Mouse (Mus musculus) 3134 (cell line): ENCODE measurements around the gene Ccdc102a.

Source experiments
- DNase-seq: peaks from one replicate; pipeline ENCODE4 v3.0.0-alpha.2; 2011; ENCODE audit warnings: low spot score; ENCODE audit not compliant: insufficient read length; ENCODE audit errors: extremely low read depth

Gene Ccdc102a

DNA sequence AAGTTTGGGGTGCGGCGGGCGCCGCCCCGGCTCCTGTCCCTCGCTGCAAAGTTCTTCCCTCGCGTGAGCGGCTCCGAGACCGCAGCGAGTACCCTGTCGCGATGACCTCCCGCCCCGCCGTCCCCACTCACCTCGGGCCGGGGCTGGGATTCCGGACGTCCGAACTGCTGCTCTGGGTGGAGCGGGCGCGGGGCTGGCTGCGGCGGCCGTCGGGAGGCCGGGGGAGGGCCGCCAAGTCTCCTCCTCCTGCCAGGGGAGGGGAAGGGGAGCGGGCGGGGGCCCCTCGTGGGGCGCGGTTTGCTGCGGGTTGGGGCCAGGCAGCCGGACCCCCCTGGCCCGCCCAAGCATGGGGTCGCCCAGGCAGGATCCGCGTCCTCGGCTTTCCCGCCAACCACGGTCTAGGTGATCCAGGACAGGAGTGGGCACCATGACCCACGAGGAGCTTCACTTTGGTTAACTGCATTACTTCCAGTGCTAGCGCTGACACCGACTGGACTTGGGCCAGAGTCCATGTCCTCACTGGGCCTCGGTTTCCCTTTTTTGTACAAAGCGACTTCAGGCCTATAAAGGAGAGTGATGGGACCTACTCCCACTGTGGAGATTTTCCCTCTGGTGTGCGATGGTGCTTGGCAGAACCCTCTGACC is at the start of gene Ccdc102a:
Ccdc102a (minus strand) TSS at position 248 of the 645 bp plus-strand sequence.
- DNase-seq, result no peak

DNA sequence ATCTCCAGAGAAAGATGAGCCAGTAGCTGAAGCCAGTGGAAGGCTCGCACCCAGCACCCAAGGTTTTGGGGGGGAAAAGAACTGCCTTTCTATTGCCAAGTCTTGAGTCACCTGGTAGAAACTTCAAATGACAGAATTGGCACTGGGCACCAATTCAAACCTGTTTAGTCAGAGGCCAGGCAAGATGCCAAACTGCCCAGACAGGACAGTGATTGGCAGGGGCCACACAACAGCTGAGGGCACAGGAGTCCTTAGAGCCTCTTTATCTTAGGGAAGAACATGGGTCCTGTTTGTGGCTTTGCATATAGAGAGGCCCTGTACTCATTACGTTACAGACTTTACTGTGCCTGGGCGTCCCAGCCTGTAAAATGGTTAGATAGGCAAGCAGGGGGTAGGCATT is 49.7 kb upstream of the Ccdc102a start:
- peak; percentile 67 for DNase-seq

DNA sequence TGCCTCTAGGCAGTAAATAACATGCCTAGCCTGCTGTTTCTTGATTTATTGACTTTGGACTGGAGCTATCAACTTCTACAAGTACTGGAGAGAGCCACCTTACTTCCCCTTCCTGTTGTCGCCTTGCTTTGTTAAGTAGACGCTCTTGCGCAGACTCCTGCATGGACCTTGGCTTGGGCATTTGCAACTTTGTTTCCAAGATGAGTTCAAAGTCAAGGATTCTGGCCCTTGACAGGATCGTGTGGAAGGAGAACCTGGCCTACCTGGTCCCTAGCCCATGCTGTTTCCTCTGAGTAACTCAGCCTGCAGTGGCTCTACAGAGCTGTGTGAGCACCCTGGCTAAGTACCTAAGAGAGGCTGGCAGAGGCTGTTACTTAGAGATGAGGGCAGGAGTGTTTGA is 49.2 kb upstream of the Ccdc102a start:
- no peak for DNase-seq

DNA sequence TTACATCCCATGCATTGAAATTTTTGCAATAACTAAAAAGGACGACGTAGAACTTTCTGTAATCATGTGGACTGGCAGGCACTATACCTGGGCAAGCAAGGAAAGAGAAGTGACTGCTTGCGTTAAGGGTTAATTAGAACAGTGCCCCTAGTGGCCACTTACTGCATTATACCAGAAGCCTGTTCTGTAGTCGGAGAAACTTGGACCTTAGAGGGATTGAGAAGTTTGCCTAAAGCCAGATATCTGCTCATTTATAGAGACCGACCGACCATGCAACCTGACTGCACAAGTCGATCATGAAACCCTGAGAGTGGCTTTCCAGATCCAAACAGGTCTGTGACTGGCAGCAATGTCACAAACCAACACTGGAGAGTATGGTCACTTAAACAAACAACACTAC is 48.7 kb upstream of the Ccdc102a start:
- DNase-seq, result no peak

DNA sequence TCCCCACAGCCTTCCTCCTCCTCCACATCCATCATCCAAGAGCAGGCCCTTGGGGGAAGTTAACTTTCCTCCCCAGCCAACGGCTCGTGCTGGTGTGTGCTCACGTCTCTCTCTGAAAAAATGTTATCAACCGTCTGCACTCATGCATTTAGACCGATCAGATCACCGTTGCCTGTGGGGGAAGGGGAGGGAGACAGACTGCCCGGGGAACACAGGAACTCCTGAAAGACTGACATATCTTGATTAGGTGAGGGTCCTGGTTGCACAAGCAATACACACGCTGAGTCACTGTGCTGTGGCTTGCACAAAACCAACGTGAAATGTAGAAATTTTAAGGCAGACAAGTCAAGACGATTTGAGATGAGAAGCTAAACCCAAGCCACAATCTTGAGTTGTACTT is 46.9 kb upstream of the Ccdc102a start:
- no peak for DNase-seq

DNA sequence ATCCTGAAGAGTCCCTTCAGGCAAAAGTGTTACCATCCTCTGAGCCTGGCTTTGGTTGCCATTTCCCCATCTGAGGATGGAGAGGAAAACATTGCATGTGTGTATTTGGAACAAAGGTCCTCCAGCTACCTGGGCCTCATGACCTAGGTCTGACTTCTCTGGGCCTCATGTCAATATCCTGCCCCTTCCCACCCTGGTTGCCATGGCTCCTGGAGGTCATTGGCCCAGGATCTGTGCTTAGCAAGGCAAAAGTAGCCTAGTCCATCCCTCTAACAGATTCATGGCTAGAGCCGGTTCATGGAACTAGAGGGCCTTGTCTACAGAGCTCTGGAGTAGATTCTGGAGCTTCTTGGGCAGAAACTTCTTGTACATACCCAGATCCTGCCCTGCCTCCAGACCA is 44.3 kb upstream of the Ccdc102a start:
- no peak for DNase-seq

DNA sequence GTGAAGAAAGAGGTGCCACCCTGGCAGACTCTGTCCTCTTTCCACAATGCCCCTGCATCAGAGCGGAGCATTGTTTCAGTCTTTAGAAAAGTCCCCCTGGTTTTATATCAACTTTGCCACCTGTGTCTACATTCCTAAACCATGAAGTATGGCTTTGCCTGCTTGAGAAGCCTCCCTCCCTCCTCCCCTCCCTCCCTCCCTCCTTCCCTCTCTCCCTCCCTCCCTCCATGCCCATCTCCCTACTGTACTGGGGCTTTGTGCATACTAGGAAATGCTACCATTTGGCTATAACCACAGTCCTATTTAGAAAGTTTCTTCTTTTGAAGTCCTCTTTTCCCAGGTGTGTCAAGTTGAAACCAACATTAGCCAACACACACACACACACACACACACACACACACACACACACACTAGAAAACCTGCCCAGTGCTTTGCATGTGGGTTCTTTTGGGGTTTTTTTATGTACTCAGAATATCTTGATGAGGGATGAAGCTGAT is 38.2 kb upstream of the Ccdc102a start:
- no peak for DNase-seq

DNA sequence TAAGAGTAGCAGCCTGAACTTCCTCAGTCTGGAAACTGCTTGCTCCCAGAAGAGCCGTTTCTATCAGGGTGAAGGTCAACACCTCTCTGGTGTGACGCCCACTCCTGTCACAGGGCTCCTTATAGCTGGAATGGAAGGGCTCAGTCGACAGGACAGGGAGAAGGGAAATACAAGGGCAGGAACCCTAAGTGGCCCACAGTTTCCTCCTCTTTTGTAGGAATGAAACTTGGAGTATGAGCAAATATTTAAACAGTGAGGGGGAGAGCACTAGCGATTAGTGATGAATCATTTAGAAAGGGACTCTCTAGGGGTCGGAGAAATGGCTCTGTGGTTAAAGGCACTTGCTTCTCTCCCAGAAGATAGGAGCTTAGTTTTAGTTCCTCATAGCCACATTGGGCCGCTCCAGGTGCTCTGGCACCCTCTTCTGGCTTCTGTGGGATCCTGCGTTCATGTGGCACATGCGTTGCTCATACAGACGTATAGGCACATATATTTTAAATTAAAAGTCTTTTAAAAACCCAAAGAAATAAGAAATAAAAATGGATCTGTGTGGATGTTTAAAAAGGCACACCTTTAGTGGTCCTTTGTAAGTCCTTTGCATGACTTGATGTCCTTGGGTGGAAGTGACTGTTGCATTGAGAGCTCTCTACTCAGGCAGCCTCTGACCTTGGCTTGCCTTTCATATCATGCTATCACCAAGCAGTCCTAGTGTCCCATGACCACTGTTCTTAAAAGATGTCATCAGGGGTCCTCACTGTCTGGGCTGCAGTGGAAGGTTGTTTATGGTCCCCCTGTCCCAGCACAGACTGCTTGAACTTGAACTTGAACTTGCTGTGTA is 37.2 kb upstream of the Ccdc102a start:
- no peak for DNase-seq

DNA sequence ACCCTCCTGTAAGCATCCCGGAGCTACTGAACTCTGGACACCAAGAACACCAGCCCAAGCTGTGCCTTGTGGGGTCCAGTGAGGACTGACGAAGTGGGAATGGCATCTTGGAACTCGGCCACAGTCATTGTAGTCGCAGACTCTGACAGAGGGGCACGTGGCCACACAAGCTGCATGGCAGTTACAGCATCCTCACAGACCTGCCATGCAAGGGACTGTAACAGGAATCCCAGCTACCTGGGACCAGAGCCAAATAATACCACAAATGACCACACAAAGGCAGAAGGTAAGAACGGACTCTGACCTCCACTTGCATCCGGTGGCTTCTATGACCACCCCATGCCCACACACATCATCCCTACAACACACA is 36.5 kb upstream of the Ccdc102a start:
- peak; percentile 24 for DNase-seq

DNA sequence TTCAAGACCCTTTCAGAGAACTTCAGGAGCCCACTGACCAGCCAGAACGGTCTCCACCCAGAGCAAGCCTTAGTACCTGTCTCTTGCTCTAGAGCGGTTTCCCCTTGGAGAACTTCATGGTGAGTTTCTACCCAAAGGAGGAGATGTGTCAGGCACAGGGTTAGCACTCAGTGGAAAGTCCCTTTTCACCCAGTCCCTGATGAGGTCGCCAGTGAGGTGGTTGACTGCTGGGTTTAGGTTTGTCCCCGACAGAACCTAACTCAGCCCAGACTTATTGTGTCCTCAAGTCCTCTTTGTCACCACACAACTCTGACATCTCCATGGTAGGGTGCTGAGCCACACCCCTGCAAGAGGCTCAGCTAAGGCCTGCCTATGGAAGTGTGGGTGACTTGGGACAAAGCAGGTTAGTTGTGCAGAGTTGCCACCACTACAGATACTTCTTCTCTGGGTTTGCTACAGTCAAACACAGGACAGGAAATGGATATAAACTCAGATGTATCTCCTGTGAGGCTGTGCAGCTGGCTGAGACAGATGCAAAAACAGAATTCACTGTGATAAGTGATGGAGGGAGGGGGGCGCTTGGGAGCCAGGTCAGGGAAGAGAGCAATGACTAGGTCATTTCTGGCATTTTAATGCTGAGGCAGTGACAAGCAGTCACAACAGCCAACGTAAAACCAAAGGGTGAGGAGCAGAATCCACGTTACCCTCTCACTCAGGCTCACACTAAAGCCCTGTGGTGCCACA is 35.9 kb upstream of the Ccdc102a start:
- DNase-seq, result no peak

DNA sequence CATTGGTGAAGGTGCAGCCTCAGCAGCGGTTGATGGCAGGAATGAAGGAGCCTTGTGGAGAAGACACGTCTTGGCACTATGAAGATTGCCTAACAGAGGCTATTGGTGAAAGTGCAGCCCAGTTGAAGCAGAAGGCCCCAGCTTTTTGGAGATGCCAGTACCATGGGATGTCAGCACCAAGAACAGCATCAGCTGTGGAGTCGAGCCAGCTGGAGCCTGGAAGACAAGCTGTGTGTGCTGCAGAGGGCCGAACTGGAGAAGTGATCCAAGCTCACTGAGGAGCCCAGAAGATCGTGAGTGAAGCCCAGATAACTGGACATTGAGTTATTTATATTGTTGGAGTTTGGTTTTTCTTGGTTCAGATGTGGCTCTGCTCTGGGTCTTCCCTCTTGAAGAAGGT is 34.2 kb upstream of the Ccdc102a start:
- no peak for DNase-seq

DNA sequence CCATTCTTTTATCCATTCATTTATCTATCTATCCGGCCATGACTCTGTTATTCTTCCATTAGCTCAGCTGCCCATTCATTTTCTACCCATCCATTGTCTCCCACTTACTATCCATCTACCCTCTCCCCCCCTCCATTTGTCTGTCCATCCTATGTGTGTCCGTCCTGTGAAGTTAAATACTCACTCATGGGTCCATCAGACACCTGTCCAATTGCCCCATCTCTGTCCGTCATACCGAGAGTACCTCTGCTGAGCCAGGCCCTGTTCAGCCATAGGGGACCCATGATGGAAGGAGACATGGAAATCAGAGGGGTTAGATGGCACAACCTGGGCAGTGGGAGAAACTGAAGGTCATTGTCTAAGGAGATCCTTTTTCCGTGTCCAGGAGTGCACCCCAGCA is 32.6 kb upstream of the Ccdc102a start:
- no peak for DNase-seq

DNA sequence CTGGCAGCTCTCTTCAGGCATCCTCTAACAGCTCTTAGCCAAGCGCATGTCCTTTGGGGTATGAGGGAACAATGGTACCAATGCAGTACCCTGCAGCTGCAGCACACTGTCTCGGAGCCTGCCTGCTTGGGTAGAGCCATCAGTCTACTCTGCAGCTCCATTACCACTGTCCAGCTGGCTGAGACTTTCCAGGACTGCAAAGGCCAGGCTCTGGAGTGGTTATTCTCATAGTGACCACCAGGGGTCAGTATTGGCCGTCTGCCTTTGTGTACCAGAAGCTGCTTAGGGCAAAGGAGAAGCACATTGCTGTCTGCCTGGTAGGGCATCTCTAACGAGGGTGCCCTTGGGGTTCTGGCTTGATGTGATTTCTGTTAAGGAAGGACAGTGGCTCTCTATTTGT is 32.1 kb upstream of the Ccdc102a start:
- peak; percentile 26 for DNase-seq

DNA sequence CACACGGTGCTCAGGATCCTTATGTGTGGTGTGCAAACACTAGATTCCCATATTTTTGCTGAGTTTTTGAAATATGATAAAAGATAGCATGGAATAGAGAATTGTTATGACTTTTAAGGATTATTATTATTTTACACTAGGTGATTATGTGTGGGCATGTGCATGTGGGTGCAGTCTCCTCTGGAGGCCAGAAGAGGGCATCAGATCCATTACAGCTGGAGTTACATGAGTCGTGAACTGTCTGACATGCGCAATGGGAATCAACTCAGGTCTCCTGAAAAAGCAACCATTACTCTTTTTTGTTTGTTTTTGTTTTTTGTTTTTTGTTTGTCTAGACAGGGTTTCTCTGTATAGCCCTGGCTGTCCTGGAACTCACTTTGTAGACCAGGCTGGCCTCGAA is 31.1 kb upstream of the Ccdc102a start:
- DNase-seq, result no peak

DNA sequence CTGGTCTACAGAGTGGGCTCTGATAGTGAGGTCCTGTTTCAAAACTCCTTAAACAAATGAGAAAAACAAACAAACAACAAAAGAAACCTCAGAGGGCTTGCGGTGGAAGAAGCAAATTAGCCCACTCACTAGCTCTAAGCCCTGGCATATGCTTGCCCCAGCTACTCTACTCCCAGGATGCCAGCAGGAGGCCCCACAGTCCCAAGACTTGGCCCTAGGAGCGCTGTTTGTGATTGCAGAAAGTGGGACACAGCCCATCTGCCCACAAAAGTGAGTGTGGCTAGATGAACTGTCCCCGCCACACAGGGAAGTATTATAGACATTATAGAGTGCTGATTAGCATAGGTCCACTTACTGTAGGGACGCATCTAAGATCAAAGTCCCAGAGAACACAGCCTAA is 30.5 kb upstream of the Ccdc102a start:
- DNase-seq, result no peak

DNA sequence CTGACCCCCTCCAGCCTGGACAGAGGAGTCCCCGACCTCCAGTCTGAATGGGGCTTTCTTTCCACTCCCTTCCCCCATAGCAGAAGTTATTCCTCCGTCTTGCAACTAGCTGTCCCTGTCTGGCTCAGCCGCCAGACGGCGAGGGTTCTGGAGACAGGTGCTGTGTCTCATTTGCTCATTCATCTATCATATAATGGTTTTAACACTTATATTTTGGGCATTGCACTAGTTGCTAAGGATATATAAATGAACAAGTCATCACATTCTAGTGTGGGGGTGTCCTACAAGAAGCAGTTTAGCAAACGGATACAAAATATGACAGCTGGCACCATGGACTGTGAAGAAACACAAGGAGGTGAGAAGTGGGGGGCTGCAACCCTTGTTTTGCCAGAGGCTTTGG is 27.3 kb upstream of the Ccdc102a start:
- no peak for DNase-seq

DNA sequence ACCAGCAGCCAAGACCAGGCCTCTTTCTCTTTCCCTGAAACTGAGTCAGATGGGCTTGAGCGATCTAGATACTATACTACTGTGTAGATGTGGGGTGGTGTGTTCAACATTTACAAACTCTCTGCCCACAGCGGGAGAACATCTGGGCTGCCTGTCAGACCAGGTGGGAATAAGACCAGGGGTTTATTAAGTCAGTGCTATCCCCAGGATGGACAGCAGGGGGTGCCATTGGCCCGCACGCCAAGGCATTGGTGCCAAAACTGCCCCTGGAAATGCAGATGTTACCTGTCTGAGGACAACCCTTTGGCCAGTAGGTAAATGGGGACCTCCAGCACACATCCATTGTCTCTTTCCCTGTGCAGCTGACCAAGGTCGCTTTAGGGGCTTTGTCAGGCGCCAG is 24.7 kb upstream of the Ccdc102a start:
- peak; percentile 49 for DNase-seq

DNA sequence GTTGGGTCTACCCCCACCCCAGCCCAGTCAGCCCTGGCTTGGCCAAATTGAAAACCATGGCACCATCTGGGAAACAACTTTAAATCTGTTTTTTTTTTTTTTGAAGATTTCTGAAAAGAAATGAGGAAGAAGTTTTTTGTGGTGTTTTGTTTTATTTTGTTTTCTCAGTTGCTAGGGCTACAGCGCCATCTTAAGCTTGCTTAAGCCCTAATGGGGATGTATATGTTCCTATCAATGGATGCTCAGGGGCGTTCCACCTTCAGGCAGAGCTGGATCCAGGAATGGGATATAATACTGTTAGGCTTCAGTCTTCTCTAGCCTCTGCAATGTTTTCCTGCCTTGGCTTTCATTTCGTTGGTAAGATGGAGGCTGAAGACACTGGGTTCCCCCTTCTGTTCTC is 17.3 kb upstream of the Ccdc102a start:
- no peak for DNase-seq

DNA sequence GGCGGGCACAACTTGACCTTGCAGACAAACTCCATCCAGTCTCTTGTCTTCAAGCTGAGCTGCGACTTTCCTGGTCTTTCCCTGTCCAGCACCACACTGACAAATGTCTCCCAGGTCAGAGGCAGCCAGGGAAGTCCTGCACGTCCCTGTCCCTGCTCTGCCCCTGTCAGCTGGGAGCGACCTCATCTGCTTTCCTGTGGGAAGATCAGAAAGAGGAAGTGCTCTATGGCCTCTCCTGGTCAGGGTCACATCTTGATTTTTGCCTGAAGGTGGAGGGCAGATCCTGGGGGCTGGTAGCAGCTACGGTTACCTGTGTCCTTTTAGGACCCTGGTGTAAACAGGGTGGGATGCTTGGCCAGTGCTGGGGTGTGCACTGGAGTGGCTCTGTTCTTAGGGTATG is 16.0 kb upstream of the Ccdc102a start:
- no peak for DNase-seq

DNA sequence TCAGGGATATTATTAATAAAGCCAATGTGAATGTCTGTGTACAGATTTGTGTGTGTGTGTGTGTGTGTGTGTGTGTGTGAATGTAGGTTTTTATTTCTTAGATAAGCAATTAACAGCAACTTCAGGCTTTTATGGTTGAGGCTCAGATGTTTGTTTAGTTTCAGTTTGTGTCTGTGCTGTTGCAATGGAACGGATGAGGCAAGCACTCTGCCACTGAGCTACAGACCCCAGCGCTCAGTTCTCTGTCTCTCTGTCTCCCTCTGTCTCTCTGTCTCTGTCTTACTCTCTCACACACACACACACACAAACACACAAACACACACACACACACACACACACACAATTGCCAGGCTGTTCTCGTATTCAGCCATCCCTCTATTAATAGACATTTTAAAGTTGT is 10.3 kb upstream of the Ccdc102a start:
- no peak for DNase-seq

DNA sequence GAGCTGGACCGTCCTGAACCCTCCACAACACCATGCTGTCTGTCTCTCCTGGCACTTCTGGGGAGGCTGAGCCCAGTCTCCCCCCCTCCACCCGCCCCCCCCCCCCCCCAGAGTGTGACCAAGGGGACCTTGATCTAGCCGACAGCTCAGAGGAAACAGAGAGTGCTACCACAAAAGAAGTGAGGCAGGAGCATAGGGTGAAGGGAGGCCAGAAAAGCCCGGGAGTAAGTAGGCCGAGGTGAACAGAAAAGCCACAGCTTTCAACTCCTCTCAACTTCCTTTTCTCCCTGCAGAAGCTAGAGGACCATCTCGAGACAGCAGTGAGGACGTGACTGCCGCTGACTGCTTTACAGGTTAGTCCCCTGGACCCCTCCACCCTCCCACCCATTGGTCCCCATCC is 5.5 kb upstream of the Ccdc102a start, which contains the start of gene Adgrg5:
Adgrg5 (plus strand) TSS at position 290 of the 400 bp plus-strand sequence.
- DNase-seq, result no peak
